ENCODE assay signal across 10 mouse cellular contexts in genomic region chr6:118739961-118740599, GRCm38 (mm10).
DNase-seq lines count a peak whose midpoint lies in the region; ATAC-seq and TF ChIP-seq lines count a peak whose summit lies in the region.
"Had no signal": no experiment of that assay in that cellular context is flagged by ENCODE, and none has a peak within 500 bp of the region (broad histone marks: within the 10 kb centered on the region; RNA-seq: fewer than 3 reads in every experiment).

No protein-coding gene starts in this region.

- H3K4me2 ChIP-seq in hindbrain, postnatal 0 days (ENCODE audit: low read depth, low read length) = no peak overlapping the region
- H3K4me2 ChIP-seq in hindbrain, embryonic 11.5 days (replicated peaks; ENCODE audit: low read depth, low read length) = no peak overlapping the region
- no peak overlapping the region for H3K4me2 ChIP-seq in lung, embryonic 16.5 days (ENCODE audit: low read depth, low read length)
- H3K4me2 ChIP-seq: neural tube, embryonic 13.5 days had no signal

- whole genome bisulfite sequencing in hindbrain, postnatal 0 days = 48% methylated on average over 9 of the region's 9 CpGs
- WGBS in hindbrain, embryonic 11.5 days = 91% methylated on average over 9 of the region's 9 CpGs
- 45% methylated on average over 9 of the region's 9 CpGs for WGBS in lung, embryonic 16.5 days

- no peak overlapping the region for H3K4me3 ChIP-seq in hindbrain, postnatal 0 days (ENCODE audit: low read length)
- no peak overlapping the region for H3K4me3 ChIP-seq in hindbrain, embryonic 11.5 days (ENCODE audit: low read depth, low read length)
- no peak overlapping the region for H3K4me3 ChIP-seq in lung, embryonic 16.5 days (ENCODE audit: low read length)
- H3K4me3 ChIP-seq: neural tube, embryonic 13.5 days had no signal

- peak; percentile 51 for DNase-seq in hindbrain, postnatal 0 days (ENCODE audit: low spot score)
- DNase-seq in hindbrain, embryonic 11.5 days (ENCODE audit: low spot score) = no peak
- DNase-seq in adrenal gland, postnatal 14 days = peak; percentile 56
- peak; percentile 22 to 38 for DNase-seq in frontal cortex, postnatal 10 days (ENCODE audit: low spot score in 2 of 2)
- DNase-seq in embryo, embryonic 9.5 days (ENCODE audit: extremely low spot score) = no peak
- DNase-seq in thymus, postnatal 10 days (ENCODE audit: low spot score in 2 of 2) = no peak
- DNase-seq in cerebellum, adult 11-12 months = no peak

- no peak overlapping the region for H3K9ac ChIP-seq in hindbrain, postnatal 0 days (replicated peaks; ENCODE audit: low read length)
- H3K9ac ChIP-seq in hindbrain, embryonic 11.5 days (ENCODE audit: low read depth, low read length) = no peak overlapping the region
- H3K9ac ChIP-seq in lung, embryonic 16.5 days (ENCODE audit: low read length) = no peak overlapping the region
- H3K9ac ChIP-seq: neural tube, embryonic 13.5 days had no signal

- 0 out of 2 replicates have a peak, but pooled peaks cover 2% of the 10 kb centered on the region for H3K36me3 ChIP-seq in hindbrain, postnatal 0 days (ENCODE audit: insufficient read depth, low read length)
- no peaks in the 10 kb centered on the region for H3K36me3 ChIP-seq in hindbrain, embryonic 11.5 days (ENCODE audit: control insufficient read depth, insufficient read depth, low read length)
- H3K36me3 ChIP-seq in lung, embryonic 16.5 days (ENCODE audit: control insufficient read depth, insufficient read depth, low read length) = no peaks in the 10 kb centered on the region; the same call in 1 of the 2 replicates

- H3K27me3 ChIP-seq in hindbrain, postnatal 0 days (ENCODE audit: insufficient read depth, low read length) = no peaks in the 10 kb centered on the region
- no peaks in the 10 kb centered on the region for H3K27me3 ChIP-seq in hindbrain, embryonic 11.5 days (ENCODE audit: control insufficient read depth, insufficient read depth, low read length)
- no peaks in the 10 kb centered on the region for H3K27me3 ChIP-seq in lung, embryonic 16.5 days (ENCODE audit: control insufficient read depth, insufficient read depth, low read depth, low read length)
- H3K27me3 ChIP-seq: neural tube, embryonic 13.5 days had no signal

- H3K4me1 ChIP-seq in hindbrain, postnatal 0 days (ENCODE audit: insufficient read depth, low read length) = no peaks in the 10 kb centered on the region
- H3K4me1 ChIP-seq in hindbrain, embryonic 11.5 days (replicated peaks; ENCODE audit: control insufficient read depth, insufficient read depth, low read length) = no peaks in the 10 kb centered on the region
- peaks cover 4% of the 10 kb centered on the region; the same call in 1 of the 2 replicates for H3K4me1 ChIP-seq in lung, embryonic 16.5 days (replicated peaks; ENCODE audit: control insufficient read depth, insufficient read depth, low read length)
- H3K4me1 ChIP-seq: neural tube, embryonic 13.5 days had no signal

- H3K9me3 ChIP-seq in hindbrain, postnatal 0 days (ENCODE audit: low read length) = no peaks in the 10 kb centered on the region
- no peaks in the 10 kb centered on the region for H3K9me3 ChIP-seq in hindbrain, embryonic 11.5 days (ENCODE audit: control insufficient read depth, low read length)
- H3K9me3 ChIP-seq in lung, embryonic 16.5 days (ENCODE audit: control insufficient read depth, low read length) = no peaks in the 10 kb centered on the region
- H3K9me3 ChIP-seq: neural tube, embryonic 13.5 days had no signal

- H3K27ac ChIP-seq in hindbrain, postnatal 0 days = no peak overlapping the region; the same call in 1 of the 2 replicates
- no peak overlapping the region for H3K27ac ChIP-seq in hindbrain, embryonic 11.5 days (ENCODE audit: low read depth, low read length)
- no peak overlapping the region for H3K27ac ChIP-seq in lung, embryonic 16.5 days (ENCODE audit: low read length)
- H3K27ac ChIP-seq: neural tube, embryonic 13.5 days had no signal

- ATAC-seq in hindbrain, postnatal 0 days = no peak
- ATAC-seq in hindbrain, embryonic 11.5 days (ENCODE audit: low FRiP score) = no peak
- ATAC-seq in lung, embryonic 16.5 days (ENCODE audit: low read depth) = peak; percentile 70
- ATAC-seq: intestine, embryonic 16.5 days had no signal

- TF ChIP-seq CTCF in hindbrain, postnatal 0 days (IDR thresholded peaks at IDR 0.05; ENCODE audit: low read depth) = no peak

Comparison
In these comparisons a context has a peak if more than half of its experiments do, and no peak if none do; other contexts are left out.
1. DNase-seq: peak in hindbrain, postnatal 0 days (single experiment), adrenal gland, postnatal 14 days (single experiment) and frontal cortex, postnatal 10 days (2 of 2); none in hindbrain, embryonic 11.5 days (single experiment), embryo, embryonic 9.5 days (single experiment), thymus, postnatal 10 days (0 of 2) and cerebellum, adult 11-12 months (single experiment).